Mouse (Mus musculus) intestine, postnatal 0 days (tissue): ENCODE results near the gene BC030870. TPM values are rescaled to one million over a fixed set of nuclear protein-coding genes. Genes with fewer than 3 reads are reported as not detected.

Source experiments
- ATAC-seq: fragments of 200-750 bp; cut with Nextera tagmentation; 2 replicates; pipeline ENCODE4 v1.8.0; 2017; ENCODE audit warnings: mild to moderate bottlenecking, moderate TSS enrichment, moderate library complexity
- H3K27ac ChIP-seq: fragments of 300-500 bp; sonication (generic); 2 replicates; pipeline ENCODE4 v1.5.1; 2014; ENCODE audit warnings: mild to moderate bottlenecking, low read depth, low read length, moderate library complexity
- H3K27me3 ChIP-seq: fragments of 300-500 bp; sonication (generic); replicated peaks from 2 replicates; pipeline ENCODE4 v1.6.1; 2014; ENCODE audit warnings: low read length, mixed read lengths; ENCODE audit not compliant: control insufficient read depth, insufficient read depth
- H3K36me3 ChIP-seq: fragments of 300-500 bp; sonication (generic); 2 replicates; pipeline ENCODE4 v1.6.1; 2014; ENCODE audit warnings: mild to moderate bottlenecking, moderate library complexity; ENCODE audit not compliant: control insufficient read depth, insufficient read depth
- H3K4me1 ChIP-seq: fragments of 300-500 bp; sonication (generic); replicated peaks from 2 replicates; pipeline ENCODE4 v1.6.1; 2014; ENCODE audit warnings: antibody characterized with exemption, low read length, mixed read lengths; ENCODE audit not compliant: control insufficient read depth, insufficient read depth
- H3K4me2 ChIP-seq: fragments of 300-500 bp; sonication (generic); replicated peaks from 2 replicates; pipeline ENCODE4 v1.6.1; 2014; ENCODE audit warnings: low read depth, mild to moderate bottlenecking, moderate library complexity
- H3K4me3 ChIP-seq: fragments of 300-500 bp; sonication (generic); 2 replicates; pipeline ENCODE4 v1.5.1; 2014; ENCODE audit warnings: low read depth, low read length
- H3K9ac ChIP-seq: fragments of 300-500 bp; sonication (generic); 2 replicates; pipeline ENCODE4 v1.6.1; 2014; ENCODE audit warnings: mild to moderate bottlenecking, low read depth, low read length
- H3K9me3 ChIP-seq: fragments of 300-500 bp; sonication (generic); 2 replicates; pipeline ENCODE4 v1.6.1; 2016; ENCODE audit warnings: mixed run types; ENCODE audit not compliant: control insufficient read depth
- CTCF ChIP-seq: sonication (generic); IDR thresholded peaks from 2 replicates; pipeline ENCODE4 v1.5.1; 2016; ENCODE audit warnings: low read depth, mild to moderate bottlenecking, control low read depth, antibody characterized with exemption, moderate library complexity
- WGBS: fragments of 180-500 bp; shearing (Covaris S2); extraction: QIAGEN DNeasy Blood & Tissue Kit; methylation state at CpG from one replicate; pipeline ENCODE4 v1.1.7; 2014; 5-methylcytosine and 5-hydroxymethylcytosine counted together
- polyA plus RNA-seq: library from polyadenylated mRNA; unstranded; fragments of >200 nt; fragmentation: Nextera tagmentation; extraction: Ambion mirVana; gene quantifications from 2 replicates; pipeline ENCODE4 v1.2.1, GENCODE M21; 2015

Gene BC030870
- polyA plus RNA-seq, 1 experiment from 2014 or later: 41.7 TPM

DNA sequence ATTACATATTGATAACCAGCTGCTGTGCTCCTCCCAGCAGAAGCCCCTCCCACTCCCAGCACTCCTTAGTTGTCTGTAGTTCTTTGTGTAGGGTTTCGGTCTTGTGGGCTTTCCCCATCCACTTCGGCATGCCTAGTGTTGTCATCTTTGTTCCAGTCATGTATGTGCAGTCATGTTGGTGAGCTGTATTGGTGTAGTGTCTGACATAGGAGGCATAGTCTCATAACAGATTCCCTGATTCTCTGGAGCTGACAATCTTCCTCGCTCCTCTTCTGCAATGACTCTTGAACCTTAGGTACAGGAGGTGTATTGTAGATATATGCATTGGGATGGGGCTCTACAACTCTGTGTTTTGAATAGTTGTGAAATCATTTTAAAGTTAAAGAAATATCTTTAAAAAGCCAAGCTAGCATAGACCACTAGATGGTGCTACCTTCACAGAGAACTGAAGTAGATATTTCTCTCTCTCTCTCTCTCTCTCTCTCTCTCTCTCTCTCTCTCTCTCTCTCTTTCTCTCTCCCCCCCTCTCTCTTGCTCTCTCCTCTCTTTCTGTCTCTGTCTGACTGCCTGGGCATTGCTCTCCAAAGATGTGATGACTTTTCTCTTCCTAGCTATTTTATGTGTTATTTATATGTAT, 9.6 kb upstream of the BC030870 start:
- WGBS: 60% methylated on average over 3 of the region's 3 CpGs
- Histone ChIP-seq H3K9ac (no peak overlapping the region), H3K4me2 (no peak overlapping the region), H3K4me3 (no peak overlapping the region), H3K9me3 (no peaks in the 10 kb centered on the region), H3K27ac (no peak overlapping the region), H3K4me1 (no peaks in the 10 kb centered on the region), H3K36me3 (no peaks in the 10 kb centered on the region), H3K27me3 (no peaks in the 10 kb centered on the region)
- TF ChIP-seq CTCF: peak; percentile 69
- no peak for ATAC-seq

DNA sequence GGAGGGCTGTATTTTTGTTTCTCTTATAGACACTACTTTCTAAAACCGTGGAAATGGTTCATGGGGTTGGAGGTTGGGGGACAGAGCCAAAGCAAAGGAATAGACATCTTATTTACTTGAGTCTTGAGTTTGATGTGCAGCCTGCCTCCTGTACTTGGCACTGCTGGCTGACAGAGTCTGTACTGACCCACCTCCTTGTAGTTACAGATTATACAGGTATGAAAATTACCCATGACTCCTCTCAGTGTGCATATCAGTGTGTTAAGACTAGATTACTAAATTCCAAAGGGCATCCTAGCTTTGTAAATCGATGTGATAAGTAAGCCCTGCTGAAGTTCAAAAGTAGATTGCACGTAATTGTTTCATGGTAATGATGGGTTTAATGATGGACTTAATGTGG, 2.9 kb downstream of the BC030870 start:
- Histone ChIP-seq H3K27ac (peak overlapping the region; percentile 76), H3K4me2 (peak overlapping the region; percentile 55), H3K9me3 (no peaks in the 10 kb centered on the region), H3K36me3 (no peaks in the 10 kb centered on the region), H3K27me3 (no peaks in the 10 kb centered on the region), H3K9ac (peak overlapping the region; percentile 37; the same call in 1 of the 2 replicates), H3K4me3 (no peak overlapping the region; the same call in 1 of the 2 replicates), H3K4me1 (no peaks in the 10 kb centered on the region)
- peak; percentile 92 for ATAC-seq
- 38% methylated on average over 3 of the region's 3 CpGs for WGBS
- no peak for TF ChIP-seq CTCF

DNA sequence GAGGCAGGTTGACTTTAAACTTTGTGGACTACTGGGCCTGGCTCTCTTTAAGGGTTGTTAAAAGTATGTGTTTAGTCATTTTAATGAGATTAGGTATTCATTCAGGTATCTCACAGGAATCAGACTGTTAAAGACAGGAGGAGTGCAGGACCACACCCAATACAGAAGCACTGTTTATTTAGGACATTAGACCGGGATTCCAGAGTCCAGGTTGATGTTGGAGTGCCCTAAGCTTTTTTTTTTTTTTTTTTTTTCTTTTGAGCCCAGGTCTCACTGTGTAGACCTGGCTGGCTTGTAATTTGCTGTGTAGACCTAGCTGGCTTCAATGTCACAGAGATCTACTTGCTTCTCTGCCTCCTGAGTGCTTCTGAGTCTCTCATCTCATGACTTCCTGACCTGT, 3.3 kb downstream of the BC030870 start:
- Histone ChIP-seq H3K4me1 (no peaks in the 10 kb centered on the region), H3K27me3 (no peaks in the 10 kb centered on the region), H3K27ac (peak overlapping the region; percentile 76), H3K4me2 (peak overlapping the region; percentile 55), H3K9me3 (no peaks in the 10 kb centered on the region), H3K9ac (peak overlapping the region; percentile 37; the same call in 1 of the 2 replicates), H3K36me3 (no peaks in the 10 kb centered on the region), H3K4me3 (no peak overlapping the region; the same call in 1 of the 2 replicates)
- no peak for TF ChIP-seq CTCF
- ATAC-seq: peak; percentile 93
- WGBS: 40% methylated on average over 1 of the region's 1 CpGs

GRCm38 (mm10) chr8:65112092-65112491, 17.3 kb downstream of the BC030870 start:
- no peak for TF ChIP-seq CTCF
- no peak overlapping the region for H3K9ac ChIP-seq
- H3K9me3 ChIP-seq: no peaks in the 10 kb centered on the region
- no peaks in the 10 kb centered on the region for H3K27me3 ChIP-seq
- H3K4me2 ChIP-seq: no peak overlapping the region
- WGBS: 66% methylated on average over 6 of the region's 6 CpGs
- no peak overlapping the region for H3K27ac ChIP-seq
- H3K4me3 ChIP-seq: no peak overlapping the region
- ATAC-seq: no peak
- no peaks in the 10 kb centered on the region for H3K4me1 ChIP-seq
- H3K36me3 ChIP-seq: no peaks in the 10 kb centered on the region

DNA sequence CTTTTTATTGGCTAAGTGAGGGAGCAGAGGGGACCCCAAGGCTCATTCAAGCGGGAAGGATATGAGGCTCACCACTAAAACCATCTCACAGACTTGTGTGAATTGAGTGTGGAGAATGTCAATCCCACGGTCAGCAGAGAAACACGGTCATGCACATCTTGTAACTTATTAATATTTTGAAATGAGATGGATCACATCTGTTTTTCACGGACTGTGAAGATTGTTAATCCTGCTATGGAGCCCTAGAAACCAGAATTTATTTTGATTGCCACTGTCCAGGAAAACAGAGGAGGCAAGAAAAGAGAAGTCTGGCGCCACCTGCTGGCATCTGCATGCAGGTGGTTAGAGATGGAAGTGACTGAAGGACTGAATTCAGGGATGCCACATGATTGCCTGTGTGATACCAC, 19.1 kb downstream of the BC030870 start:
- peak; percentile 93 for TF ChIP-seq CTCF
- Histone ChIP-seq H3K4me2 (no peak overlapping the region), H3K9me3 (no peaks in the 10 kb centered on the region), H3K4me3 (no peak overlapping the region), H3K9ac (no peak overlapping the region), H3K27me3 (no peaks in the 10 kb centered on the region), H3K36me3 (no peaks in the 10 kb centered on the region), H3K4me1 (no peaks in the 10 kb centered on the region), H3K27ac (no peak overlapping the region)
- peak; percentile 33; the same call in 1 of the 2 replicates for ATAC-seq
- WGBS: 42% methylated on average over 5 of the region's 5 CpGs

GRCm38 (mm10) chr8:65108936-65109335, 20.4 kb downstream of the BC030870 start:
- H3K36me3 ChIP-seq: no peaks in the 10 kb centered on the region
- WGBS: 71% methylated on average over 6 of the region's 6 CpGs
- no peak for ATAC-seq

More at GRCm38 (mm10) chr8:65108936-65109335, 20.4 kb downstream of the BC030870 start:
- Histone ChIP-seq H3K4me2 (no peak overlapping the region), H3K4me1 (no peaks in the 10 kb centered on the region), H3K27me3 (no peaks in the 10 kb centered on the region), H3K27ac (no peak overlapping the region), H3K9ac (no peak overlapping the region), H3K9me3 (no peaks in the 10 kb centered on the region), H3K4me3 (no peak overlapping the region)
- no peak for TF ChIP-seq CTCF
